Mouse (Mus musculus): ENCODE measurements around the gene Paox.

- TF ChIP-seq POLR2A (IDR thresholded peaks at IDR 0.05; ENCODE audit: extremely low read depth, insufficient read depth, low read length) (no peak), CTCF (IDR thresholded peaks at IDR 0.05; ENCODE audit: low read depth, low read length) (no peak)
Measured at GRCm38 (mm10) chr7:140098466-140098865, 17.1 kb upstream of the Paox start.
